Mouse (Mus musculus) embryo, embryonic 10.5 days (tissue): ENCODE results near the gene Tmod4.

Experiments
- DNase-seq: peaks from one replicate; pipeline ENCODE4 v3.0.0-alpha.2; 2015; ENCODE audit warnings: low spot score

The Tmod4 gene

GRCm38 (mm10) chr3:95139586-95140288, 15.5 kb downstream of the Tmod4 start:
- no peak for DNase-seq

- DNase-seq = no peak
These were observed 16.0 kb downstream of the Tmod4 start for GRCm38 (mm10) chr3:95140289-95140595.

GRCm38 (mm10) chr3:95140795-95141194, 16.5 kb downstream of the Tmod4 start:
- DNase-seq = no peak

GRCm38 (mm10) chr3:95141474-95141873, 17.2 kb downstream of the Tmod4 start:
- no peak for DNase-seq

- DNase-seq = no peak
These were observed 17.8 kb downstream of the Tmod4 start, which contains the start of gene Tnfaip8l2 for GRCm38 (mm10) chr3:95141952-95142616. TSS of gene Tnfaip8l2 (minus strand) at chr3:95142360.

- DNase-seq = peak; percentile 88
These were observed 18.3 kb downstream of the Tmod4 start for GRCm38 (mm10) chr3:95142617-95143011.

- peak; percentile 54 for DNase-seq
These were observed 23.6 kb downstream of the Tmod4 start for GRCm38 (mm10) chr3:95147924-95148323.

GRCm38 (mm10) chr3:95153874-95154273, 29.6 kb downstream of the Tmod4 start:
- no peak for DNase-seq

GRCm38 (mm10) chr3:95159511-95159986, 35.3 kb downstream of the Tmod4 start:
- peak; percentile 38 for DNase-seq

- DNase-seq = peak; percentile 95
These were observed 36.0 kb downstream of the Tmod4 start, which contains the start of gene Sema6c for GRCm38 (mm10) chr3:95159987-95160963. TSS of gene Sema6c (plus strand) at chr3:95160457.

GRCm38 (mm10) chr3:95161041-95161551, 36.8 kb downstream of the Tmod4 start:
- peak; percentile 53 for DNase-seq

- DNase-seq = no peak
These were observed 37.5 kb downstream of the Tmod4 start for GRCm38 (mm10) chr3:95161618-95162344.

- no peak for DNase-seq
These were observed 38.0 kb downstream of the Tmod4 start for GRCm38 (mm10) chr3:95162345-95162628.

GRCm38 (mm10) chr3:95163419-95164255, 39.4 kb downstream of the Tmod4 start:
- DNase-seq = no peak

- no peak for DNase-seq
These were observed 39.9 kb downstream of the Tmod4 start for GRCm38 (mm10) chr3:95164256-95164550.

GRCm38 (mm10) chr3:95164840-95165239, 40.6 kb downstream of the Tmod4 start:
- no peak for DNase-seq

GRCm38 (mm10) chr3:95169996-95170395, 45.7 kb downstream of the Tmod4 start:
- DNase-seq = no peak

- DNase-seq = no peak
These were observed 46.8 kb downstream of the Tmod4 start for GRCm38 (mm10) chr3:95171105-95171504.

GRCm38 (mm10) chr3:95172526-95173255, 48.4 kb downstream of the Tmod4 start:
- no peak for DNase-seq

GRCm38 (mm10) chr3:95173256-95173949, 49.1 kb downstream of the Tmod4 start:
- DNase-seq = peak; percentile 27
